Mouse (Mus musculus): Measurements from ENCODE around the gene Ulk4.
"Not testable (repeated sequence)": the region's sequence is repeated elsewhere in the genome, so short reads cannot be mapped to it uniquely, and the experiment has no call there.

The Ulk4 gene

DNA sequence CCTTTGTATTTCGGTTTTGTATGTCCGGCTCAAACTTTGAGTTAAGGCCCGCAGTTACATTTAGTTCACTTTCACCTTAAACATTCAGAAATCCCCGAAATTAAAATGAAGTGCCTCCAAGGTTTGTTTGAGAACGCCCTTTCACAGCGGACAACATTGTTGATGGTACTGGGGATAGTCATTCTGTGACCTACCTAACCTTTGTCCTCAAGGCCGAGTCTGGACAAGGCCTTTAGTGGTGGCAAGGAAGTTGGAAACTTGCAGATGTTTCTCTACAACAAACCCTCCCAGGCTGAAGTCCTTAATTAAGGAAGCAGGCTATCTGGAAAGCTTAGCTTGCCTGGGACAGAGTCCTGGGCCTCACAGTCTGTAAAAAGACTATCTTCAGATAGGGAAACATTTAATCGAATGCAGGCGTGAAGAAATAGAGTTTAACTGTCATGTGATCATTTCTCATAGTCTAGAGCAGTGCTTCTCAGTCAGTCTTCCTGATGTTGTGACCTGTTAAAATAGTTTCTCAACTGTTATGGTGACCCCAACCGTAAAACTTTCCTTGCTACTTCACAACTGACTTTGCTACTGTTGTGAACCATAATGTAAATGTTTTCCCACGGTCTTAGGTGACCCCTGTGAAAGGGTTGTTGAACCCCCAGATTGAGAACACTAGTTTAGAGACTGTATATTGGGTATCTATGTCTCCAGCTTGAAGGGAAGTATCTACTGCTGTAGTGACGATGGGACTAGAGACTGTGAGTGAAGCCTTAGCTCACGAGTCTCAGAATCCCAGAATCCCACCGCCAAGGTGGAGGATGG, 342.0 kb downstream of the Ulk4 start:
- no peak for DNase-seq (ENCODE audit: low read depth)

- no peak for DNase-seq (ENCODE audit: low read depth)
Observed at GRCm38 (mm10) chr9:120933886-120934758, 342.9 kb downstream of the Ulk4 start.

DNA sequence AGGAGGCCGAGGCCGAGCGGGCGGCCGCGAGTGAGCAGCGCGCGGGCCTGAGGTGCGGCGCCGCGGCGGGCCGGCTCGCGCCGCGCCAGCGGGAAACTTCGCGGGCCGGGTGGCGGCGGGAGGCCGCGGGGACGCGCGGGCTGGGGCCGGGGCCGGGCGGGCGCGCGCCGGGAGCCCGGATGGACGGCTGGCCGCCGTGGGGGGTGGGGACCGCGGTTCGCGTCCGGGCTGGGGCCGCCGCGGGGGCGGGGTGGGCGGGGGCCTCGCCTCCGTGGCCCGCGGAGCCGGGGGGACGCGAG, 343.5 kb downstream of the Ulk4 start:
- no peak for DNase-seq (ENCODE audit: low read depth)

DNA sequence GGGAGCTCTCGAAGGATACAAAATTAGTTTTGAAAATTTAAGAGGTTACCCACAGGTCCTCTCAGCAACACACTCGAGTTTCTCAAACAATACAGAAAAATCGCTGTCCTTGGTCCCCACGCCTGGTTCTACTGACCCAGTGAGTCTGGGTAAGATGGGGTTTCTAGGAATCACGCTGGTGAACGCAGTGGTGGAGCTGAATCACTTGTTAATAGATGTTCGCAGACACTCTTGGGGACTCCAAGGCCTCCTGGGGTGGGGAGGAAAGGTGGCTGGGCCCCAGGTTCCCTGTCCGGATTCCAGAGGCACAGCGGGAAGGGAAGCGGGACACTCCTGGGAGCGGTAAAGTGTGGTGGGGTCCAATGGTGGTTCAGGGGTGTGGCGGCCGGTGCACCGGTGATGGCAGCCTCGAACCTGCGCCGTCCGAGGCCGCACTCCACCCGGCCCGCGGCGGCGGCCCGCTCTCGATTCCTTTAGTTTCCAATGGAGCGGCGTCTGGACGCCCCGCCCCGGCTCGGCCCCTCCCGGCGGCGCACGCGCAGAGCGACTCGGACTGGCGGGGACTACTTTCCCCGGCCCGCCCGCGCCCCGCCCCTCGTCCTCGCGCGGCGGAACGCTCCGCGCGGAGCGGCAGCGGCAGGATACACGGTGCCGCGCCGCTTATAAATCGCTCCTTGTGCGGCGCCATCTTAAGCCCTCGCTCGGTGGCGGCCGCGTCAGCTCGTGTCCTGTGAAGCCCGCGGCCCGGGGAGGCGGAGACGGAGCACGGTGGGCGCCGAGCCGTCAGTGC, 344.0 kb downstream of the Ulk4 start:
- peak; percentile 84 for DNase-seq (ENCODE audit: low read depth)

DNA sequence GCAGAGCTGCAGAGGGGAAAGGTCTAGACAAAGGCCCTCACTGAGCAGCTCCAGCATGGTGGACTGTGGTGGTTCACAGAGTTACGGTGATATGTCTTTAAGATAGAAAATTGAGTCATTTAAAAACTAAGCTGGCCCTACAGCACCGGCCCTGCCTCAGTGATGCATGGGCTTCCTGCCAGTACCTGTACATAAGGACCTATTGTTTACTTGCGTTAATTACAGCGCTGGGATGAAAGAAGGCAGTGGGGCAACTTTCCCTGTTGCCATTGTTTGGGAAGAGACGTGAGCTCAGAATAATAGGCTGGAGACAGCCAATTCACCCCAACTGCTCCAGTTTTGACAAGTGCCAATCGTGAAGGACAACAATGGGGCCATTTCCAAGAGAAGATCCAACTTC, 344.6 kb downstream of the Ulk4 start:
- no peak for DNase-seq (ENCODE audit: low read depth)

GRCm38 (mm10) chr9:120930811-120931210, 346.2 kb downstream of the Ulk4 start:
- DNase-seq (ENCODE audit: low read depth): no peak

DNA sequence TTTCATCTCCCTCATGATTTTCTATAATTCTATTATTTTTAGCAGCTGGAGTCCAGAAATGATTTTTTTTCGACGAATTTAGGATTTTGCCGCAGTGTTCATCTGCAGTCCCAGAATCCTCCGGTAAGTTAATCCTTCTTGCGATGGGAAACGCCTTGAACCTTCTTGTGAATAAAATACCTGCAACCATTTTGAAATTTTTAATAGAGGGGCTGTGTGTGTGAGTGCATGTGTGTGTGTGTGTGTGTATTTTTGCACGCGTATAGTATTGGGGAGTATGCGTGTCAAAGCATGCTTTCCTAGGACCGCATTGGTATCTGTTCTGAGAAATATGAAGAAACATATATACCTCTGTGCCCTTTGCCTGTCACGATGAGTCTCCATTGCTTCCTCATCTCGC, 347.0 kb downstream of the Ulk4 start:
- DNase-seq (ENCODE audit: low read depth): no peak

DNA sequence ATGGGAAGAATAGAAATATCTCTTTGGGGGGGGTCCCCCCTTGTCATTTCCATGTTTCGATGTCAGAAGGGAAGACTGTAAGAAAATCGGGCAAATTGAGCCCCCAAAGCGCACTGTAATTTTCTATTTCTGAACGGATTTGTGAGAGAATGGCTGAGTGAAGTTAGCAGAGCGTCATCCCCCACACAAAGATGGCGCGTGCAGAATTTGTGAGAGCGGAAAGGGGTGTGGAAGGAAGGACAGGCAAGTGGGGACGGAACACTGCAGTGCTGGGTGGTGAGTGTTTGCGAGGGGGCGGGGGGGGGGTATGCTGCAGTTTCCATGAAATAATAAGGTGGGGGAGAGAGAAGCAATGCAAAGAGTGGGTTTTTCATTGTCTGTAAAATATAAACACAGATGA, 347.9 kb downstream of the Ulk4 start, which contains the start of gene Ctnnb1:
Ctnnb1 (plus strand) TSS at position 136 of the 400 bp plus-strand sequence.
- no peak for DNase-seq (ENCODE audit: low read depth)

GRCm38 (mm10) chr9:120926939-120927606, 349.9 kb downstream of the Ulk4 start:
- no peak for DNase-seq (ENCODE audit: low read depth)

DNA sequence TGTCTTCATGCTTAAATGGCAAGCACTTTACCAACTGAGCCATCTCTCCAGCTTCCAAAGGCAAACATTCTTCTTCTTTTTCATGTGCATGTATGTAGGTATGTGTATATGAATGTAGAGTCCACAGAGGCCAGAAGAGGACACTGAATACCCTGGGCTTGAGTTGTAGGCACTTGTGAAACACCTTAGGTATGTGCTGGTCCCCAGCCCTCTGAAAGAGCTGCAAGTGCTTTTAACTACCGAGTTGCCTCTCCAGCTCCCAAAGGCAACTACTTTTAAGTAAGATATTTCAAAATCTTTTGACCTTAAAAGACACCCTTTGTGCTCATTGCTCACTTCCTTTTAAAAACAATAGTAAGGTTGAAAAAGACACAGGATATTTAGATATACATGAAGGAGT, 350.9 kb downstream of the Ulk4 start:
- DNase-seq (ENCODE audit: low read depth): no peak

DNA sequence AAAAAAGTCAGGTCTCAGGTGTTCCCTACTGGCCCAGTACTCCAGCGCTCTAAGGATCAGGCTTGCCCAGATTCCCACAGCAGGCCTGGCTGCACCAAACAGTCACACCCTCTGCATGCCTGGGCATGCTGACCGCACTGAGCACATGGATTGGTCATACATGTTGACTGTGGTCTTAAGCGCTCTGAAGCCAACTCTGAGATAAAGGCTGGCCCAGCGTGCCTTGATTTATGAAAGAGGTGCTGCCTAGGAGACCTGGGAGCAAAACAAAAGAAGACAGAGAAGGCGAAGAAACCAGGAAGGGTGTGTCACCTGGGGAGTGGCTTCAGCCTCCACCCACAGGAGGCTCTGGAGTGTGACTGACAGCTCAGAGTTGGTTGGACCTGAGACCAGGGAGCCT, 357.9 kb downstream of the Ulk4 start:
- no peak for DNase-seq (ENCODE audit: low read depth)

DNA sequence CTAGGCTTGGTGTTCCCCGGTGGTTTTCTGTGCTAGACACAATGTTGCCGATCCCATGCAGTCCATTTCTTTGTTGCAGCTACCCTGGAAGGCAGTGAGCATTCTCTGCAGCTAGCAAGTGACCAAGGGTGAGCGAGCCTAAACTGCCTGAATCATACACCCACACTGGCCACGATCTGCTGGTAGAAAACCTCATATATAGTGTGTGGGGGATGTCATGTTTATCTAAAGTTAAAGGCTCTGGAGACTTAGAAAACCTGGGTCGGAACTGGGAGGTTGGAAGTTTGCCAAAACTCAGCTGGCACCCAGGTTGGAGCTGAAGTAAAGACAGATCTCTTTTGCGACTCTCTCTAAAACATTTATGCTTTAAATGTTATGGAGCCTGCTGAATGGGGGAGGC, 358.4 kb downstream of the Ulk4 start:
- no peak for DNase-seq (ENCODE audit: low read depth)

DNA sequence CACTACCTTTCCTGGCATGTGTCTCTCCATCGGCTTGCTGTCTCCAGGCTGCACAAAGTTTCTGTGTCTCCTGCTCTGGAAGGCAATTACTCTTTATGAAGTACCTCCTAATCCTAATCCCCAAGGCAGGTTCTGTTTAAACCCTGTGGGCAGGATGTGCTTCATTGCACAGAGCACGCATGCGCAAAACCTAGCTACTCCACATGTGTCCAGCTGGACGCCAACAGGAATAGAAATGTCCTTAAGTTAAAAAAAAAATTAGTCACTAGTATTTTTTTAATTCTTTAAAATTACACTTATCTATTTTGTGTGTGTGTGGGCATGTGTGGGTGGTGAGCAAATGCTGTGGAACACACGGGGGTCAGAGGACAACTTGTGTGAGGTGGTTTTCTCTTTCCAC, 358.8 kb downstream of the Ulk4 start:
- DNase-seq (ENCODE audit: low read depth): no peak

DNA sequence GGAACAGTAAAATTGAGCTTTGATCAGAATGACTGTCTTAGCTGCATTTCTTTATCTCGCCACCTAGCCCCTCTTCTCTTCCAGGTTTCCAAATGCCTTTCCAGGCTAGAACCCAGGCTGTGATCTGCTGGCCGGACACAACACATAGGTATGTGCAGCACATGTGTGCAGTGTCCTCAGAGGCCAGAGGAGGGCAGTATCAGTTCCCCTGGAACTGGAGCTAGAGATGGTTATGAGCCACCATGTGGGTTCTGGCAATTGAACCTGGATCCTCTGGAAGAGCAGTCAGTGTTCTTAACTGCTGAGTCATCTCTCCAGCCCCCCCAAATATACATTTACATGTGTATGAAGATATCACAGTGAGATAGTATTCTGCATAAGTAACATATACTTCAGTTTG, 359.4 kb downstream of the Ulk4 start:
- DNase-seq (ENCODE audit: low read depth): not testable (repeated sequence)

DNA sequence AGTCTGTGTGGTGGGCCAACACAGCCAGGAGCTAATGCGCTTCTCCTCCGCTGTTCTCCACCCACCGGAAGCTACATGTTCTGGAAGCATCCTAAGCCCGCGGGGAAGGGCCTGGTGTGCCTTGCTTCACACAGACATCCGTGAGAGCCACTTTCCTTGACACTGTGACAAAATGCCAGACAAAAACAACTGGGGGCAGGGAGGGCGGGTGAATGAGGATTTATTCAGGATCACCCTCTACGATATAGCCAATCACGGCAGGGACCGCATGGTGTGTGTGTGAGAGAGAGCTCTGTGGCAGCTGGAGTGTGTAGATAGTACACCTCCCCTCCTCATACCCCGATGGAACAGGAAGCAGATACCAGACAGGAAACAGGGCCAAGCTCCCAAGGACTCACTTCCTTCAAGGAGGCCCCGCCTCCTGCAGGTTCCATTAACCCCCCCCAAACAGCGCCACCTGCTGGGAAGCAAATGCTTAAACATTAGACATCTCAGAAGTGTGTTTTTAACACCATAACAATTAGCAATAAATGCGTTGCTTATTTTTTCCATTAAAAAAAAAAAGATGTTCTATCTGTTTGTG, 362.0 kb downstream of the Ulk4 start:
- no peak for DNase-seq (ENCODE audit: low read depth)

DNA sequence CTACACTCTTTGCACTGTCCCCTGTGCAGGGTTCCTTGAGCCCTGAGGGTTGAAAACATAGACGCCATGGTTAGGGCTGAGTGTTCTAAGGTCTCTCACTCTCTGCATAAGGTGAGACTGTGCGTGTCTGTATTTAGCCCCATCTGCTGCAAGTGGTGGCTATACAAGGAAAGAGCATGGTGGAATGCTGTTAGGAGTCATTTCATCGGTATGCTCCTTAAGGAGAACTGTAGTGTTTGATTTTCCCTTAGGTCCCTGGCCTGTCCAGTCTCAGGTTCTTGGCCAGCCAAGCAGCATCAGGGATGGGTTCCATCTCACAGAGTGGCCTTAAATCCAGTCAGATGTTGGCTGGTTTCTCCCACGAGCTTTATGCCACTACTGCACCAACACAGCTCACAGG, 362.6 kb downstream of the Ulk4 start:
- DNase-seq (ENCODE audit: low read depth): no peak

DNA sequence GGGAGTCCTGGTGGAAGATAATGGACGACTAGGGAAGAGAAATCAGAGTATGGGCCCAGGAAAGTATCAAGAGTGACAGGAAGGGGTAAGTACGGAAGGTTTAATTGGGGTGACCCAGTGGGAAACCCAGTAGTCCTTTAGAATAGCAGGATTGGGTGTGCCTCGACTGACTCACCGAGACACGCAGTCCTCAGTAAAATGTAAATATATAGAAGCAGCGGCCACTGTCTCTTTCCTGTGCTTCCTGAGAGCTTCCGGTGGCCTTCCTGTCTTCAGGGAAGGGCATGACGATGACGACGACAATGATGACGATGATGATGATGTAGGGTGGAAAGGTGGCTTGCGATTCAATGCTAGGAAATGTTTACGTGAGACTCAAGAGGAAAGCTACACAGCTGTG, 363.8 kb downstream of the Ulk4 start:
- DNase-seq (ENCODE audit: low read depth): no peak

GRCm38 (mm10) chr9:120908461-120908860, 368.5 kb downstream of the Ulk4 start:
- no peak for DNase-seq (ENCODE audit: low read depth)
